Mouse (Mus musculus) heart, postnatal 25 days (tissue): Measurements from ENCODE around the gene Gm9732. TPM values are rescaled to one million over a fixed set of nuclear protein-coding genes. Genes with fewer than 3 reads are reported as not detected.
"Not testable (repeated sequence)": the region's sequence is repeated elsewhere in the genome, so short reads cannot be mapped to it uniquely, and the experiment has no call there.

ENCODE experiments used
- DNase-seq: peaks from one replicate; pipeline ENCODE4 v3.0.0; 2022; ENCODE audit warnings: low spot score
- intact Hi-C: fragments of 180-260 bp; cut with DNase I; formaldehyde crosslinking; loops from one replicate; pipeline ENCODE4 v1.15.1; 2025
- total RNA-seq, 2 experiments: library from RNA; stranded (reverse); gene quantifications; 2 replicates each; pipeline ENCODE4 v1.2.3; 2021

Gene Gm9732
- total RNA-seq, 2 experiments from 2014 or later = not detected

- intact Hi-C loops, DNase-seq: not testable (repeated sequence)
Observed at GRCm38 (mm10) chr14:43347711-43348110, 72.9 kb downstream of the Gm9732 start, which contains the start of gene 1700001F09Rik. 1700001F09Rik (minus strand) TSS chr14:43347811.

- DNase-seq, intact Hi-C loops: not testable (repeated sequence)
Observed at GRCm38 (mm10) chr14:43352944-43353343, 78.1 kb downstream of the Gm9732 start.

Other genes starting within 250 kb of the Gm9732 start
- not detected for gene Gm8094, start 198.4 kb upstream of the Gm9732 start, total RNA-seq
- not detected for gene Gm8104, start 174.4 kb upstream of the Gm9732 start, total RNA-seq
- not detected for gene Gm7233, start 95.2 kb upstream of the Gm9732 start, total RNA-seq
- gene Gm8122, start 39.7 kb upstream of the Gm9732 start, total RNA-seq = not detected
- not detected for gene Gm8126, start 16.4 kb upstream of the Gm9732 start, total RNA-seq
- not detected for gene Gm8127, start 18.8 kb downstream of the Gm9732 start, total RNA-seq
- gene 1700001F09Rik, start 72.8 kb downstream of the Gm9732 start, total RNA-seq = not detected
- gene Gm8138, start 141.3 kb downstream of the Gm9732 start, total RNA-seq = not detected